Mouse (Mus musculus): ENCODE results near the gene Fank1. TPM values are rescaled to one million over a fixed set of nuclear protein-coding genes. Genes with fewer than 3 reads are reported as not detected.

The Fank1 gene
- polyA plus RNA-seq, 1 experiment = 0.14 TPM

DNA sequence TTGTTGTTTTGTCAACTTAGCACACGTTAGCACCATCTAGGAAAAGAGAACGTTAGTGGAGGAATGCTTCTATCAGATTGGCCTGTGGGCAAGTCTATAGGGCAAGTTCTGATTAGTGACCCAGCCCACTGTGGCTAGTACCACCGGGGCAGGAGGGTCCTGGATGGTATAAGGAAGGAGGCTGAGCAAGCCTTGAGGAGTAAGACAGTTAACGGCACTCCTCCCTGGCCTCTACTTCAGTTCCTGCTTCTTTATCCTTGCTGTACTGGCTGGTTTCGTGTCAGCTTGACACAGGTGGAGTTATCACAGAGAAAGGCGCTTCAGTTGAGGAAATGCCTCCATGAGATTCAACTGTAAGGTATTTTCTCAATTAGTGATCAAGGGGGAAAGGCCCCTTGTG, 10.9 kb downstream of the Fank1 start:
- no peaks in the 10 kb centered on the region for H3K36me3 ChIP-seq (ENCODE audit: control insufficient read depth, insufficient read depth)
- H3K4me3 ChIP-seq = no peak overlapping the region
- TF ChIP-seq MYOG (IDR thresholded peaks at IDR 0.05; ENCODE audit: control insufficient read depth in 1 of 3, insufficient read depth in 1 of 3, insufficient read length in 2 of 3, low read depth in 2 of 3) (no peak), USF1 (IDR thresholded peaks at IDR 0.05; ENCODE audit: low read depth) (no peak), TCF3 (IDR thresholded peaks at IDR 0.05; ENCODE audit: insufficient read length, low read depth) (no peak), MAX (IDR thresholded peaks at IDR 0.05; ENCODE audit: low read depth) (no peak), MYOD1 (IDR thresholded peaks at IDR 0.05; ENCODE audit: control insufficient read depth in 1 of 3, insufficient read length in 2 of 3, low read depth in 2 of 3) (no peak), E2F4 (IDR thresholded peaks at IDR 0.05; ENCODE audit: insufficient read depth) (no peak), SRF (IDR thresholded peaks at IDR 0.05; ENCODE audit: control insufficient read depth, insufficient read length, low read depth) (no peak), CEBPB (IDR thresholded peaks at IDR 0.05; ENCODE audit: insufficient read depth, poor library complexity, severe bottlenecking) (no peak), POLR2AphosphoS2 (IDR thresholded peaks at IDR 0.05; ENCODE audit: insufficient read length, low read depth) (no peak), TCF12 (IDR thresholded peaks at IDR 0.05; ENCODE audit: insufficient read depth, poor library complexity, severe bottlenecking) (no peak), REST (IDR thresholded peaks at IDR 0.05; ENCODE audit: insufficient read depth, insufficient read length) (no peak), POLR2A (IDR thresholded peaks at IDR 0.05; ENCODE audit: insufficient read length, low read depth) (no peak)
- H3ac ChIP-seq (ENCODE audit: control insufficient read depth, insufficient read length) = no peak overlapping the region
- H3K79me2 ChIP-seq (ENCODE audit: control insufficient read depth, insufficient read depth) = no peaks in the 10 kb centered on the region
- H3K4me2 ChIP-seq (ENCODE audit: low read depth) = no peak overlapping the region
- no peaks in the 10 kb centered on the region for H3K27me3 ChIP-seq (ENCODE audit: control insufficient read depth, insufficient read depth, insufficient read length)

DNA sequence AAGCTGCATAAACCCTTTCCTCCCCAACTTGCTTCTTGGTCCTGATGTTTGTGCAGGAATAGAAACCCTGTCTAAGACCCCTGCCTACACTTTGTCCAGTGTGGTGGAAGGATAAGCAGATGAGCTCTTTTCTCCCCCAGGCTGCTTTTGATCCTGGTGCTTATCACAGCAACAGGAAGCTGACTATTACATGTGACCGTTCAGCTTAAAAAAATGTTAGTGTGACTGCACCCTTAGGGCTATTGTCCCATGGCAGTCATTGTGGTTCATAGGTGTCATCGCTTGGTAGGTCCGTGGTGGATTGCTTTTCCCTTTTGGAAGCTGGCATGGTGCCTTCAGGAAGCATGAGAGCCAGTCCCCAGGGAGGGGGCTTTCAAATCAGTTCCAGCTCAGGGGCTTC, 11.5 kb downstream of the Fank1 start:
- H3K79me2 ChIP-seq (ENCODE audit: control insufficient read depth, insufficient read depth) = no peaks in the 10 kb centered on the region
- H3K4me2 ChIP-seq (ENCODE audit: low read depth) = no peak overlapping the region
- H3K36me3 ChIP-seq (ENCODE audit: control insufficient read depth, insufficient read depth) = no peaks in the 10 kb centered on the region
- H3K27me3 ChIP-seq (ENCODE audit: control insufficient read depth, insufficient read depth, insufficient read length) = no peaks in the 10 kb centered on the region
- H3K4me3 ChIP-seq = no peak overlapping the region
- H3ac ChIP-seq (ENCODE audit: control insufficient read depth, insufficient read length) = no peak overlapping the region
- TF ChIP-seq USF1 (IDR thresholded peaks at IDR 0.05; ENCODE audit: low read depth) (no peak), SRF (IDR thresholded peaks at IDR 0.05; ENCODE audit: control insufficient read depth, insufficient read length, low read depth) (no peak), MAX (IDR thresholded peaks at IDR 0.05; ENCODE audit: low read depth) (no peak), MYOD1 (IDR thresholded peaks at IDR 0.05; ENCODE audit: control insufficient read depth in 1 of 3, insufficient read length in 2 of 3, low read depth in 2 of 3) (no peak), REST (IDR thresholded peaks at IDR 0.05; ENCODE audit: insufficient read depth, insufficient read length) (no peak)

DNA sequence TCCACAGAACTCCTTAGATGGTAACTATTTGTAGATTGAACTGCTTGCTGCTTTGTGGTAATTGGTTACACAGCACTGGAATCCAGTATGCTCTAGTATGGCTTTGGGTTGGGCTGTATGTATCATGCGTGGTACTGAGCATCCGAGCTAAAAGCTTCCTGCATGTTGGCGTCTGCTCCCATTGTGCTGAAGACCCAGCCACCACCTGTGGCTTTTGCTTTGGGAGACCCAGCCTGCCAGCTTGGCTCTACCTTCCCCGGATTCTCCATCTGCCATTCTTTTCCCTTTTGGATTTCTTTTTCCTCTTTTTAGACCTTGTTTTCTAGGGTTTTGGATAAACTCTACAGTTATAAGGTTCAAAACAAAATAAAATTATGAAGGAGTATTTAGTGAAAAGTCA, 13.5 kb downstream of the Fank1 start:
- H3K79me2 ChIP-seq (ENCODE audit: control insufficient read depth, insufficient read depth) = no peaks in the 10 kb centered on the region
- no peak overlapping the region for H3K4me2 ChIP-seq (ENCODE audit: low read depth)
- TF ChIP-seq POLR2A (IDR thresholded peaks at IDR 0.05; ENCODE audit: insufficient read length, low read depth) = no peak
- no peaks in the 10 kb centered on the region for H3K27me3 ChIP-seq (ENCODE audit: control insufficient read depth, insufficient read depth, insufficient read length)
- no peaks in the 10 kb centered on the region for H3K36me3 ChIP-seq (ENCODE audit: control insufficient read depth, insufficient read depth)
- no peak overlapping the region for H3ac ChIP-seq (ENCODE audit: control insufficient read depth, insufficient read length)
- no peak overlapping the region for H3K4me3 ChIP-seq

DNA sequence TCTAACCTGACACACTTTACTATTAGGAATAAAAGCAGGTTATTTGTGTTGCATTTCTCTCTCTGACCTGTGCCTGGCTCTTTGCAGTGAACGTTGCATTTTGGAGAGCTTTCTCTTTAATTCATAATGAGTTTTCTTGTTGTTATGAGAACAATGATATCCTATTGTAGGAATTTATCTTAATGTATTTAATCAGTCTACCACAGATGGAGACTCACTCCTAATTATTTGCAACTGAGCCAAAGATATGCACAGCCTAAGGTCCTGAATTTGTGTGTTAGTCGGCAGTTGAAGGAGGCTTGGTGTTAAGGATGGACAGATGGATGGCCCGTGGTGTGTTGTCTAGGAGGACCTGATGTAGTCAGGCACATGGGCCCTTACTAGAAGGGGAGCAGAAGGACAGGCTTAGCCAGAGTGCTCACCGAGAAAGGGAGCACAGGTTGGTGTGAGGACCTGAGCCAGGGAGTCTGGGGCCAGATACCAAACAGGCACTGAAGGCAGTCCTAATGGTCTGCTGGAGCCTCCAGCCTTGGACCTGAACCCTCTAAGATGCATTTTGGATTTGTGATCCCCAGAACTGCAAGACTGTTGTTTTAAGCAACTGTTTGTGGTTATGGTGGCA, 14.1 kb downstream of the Fank1 start:
- no peak for TF ChIP-seq POLR2AphosphoS2 (IDR thresholded peaks at IDR 0.05; ENCODE audit: insufficient read length, low read depth)
- TF ChIP-seq MYOD1 (IDR thresholded peaks at IDR 0.05; ENCODE audit: control insufficient read depth in 1 of 3, insufficient read length in 2 of 3, low read depth in 2 of 3) = no peak
- no peak for TF ChIP-seq E2F4 (IDR thresholded peaks at IDR 0.05; ENCODE audit: insufficient read depth)
- TF ChIP-seq REST (IDR thresholded peaks at IDR 0.05; ENCODE audit: insufficient read depth, insufficient read length) = no peak
- TF ChIP-seq POLR2A (IDR thresholded peaks at IDR 0.05; ENCODE audit: insufficient read length, low read depth) = no peak
- no peak for TF ChIP-seq MAX (IDR thresholded peaks at IDR 0.05; ENCODE audit: low read depth)
- no peak for TF ChIP-seq SRF (IDR thresholded peaks at IDR 0.05; ENCODE audit: control insufficient read depth, insufficient read length, low read depth)
- no peak for TF ChIP-seq MYOG (IDR thresholded peaks at IDR 0.05; ENCODE audit: control insufficient read depth in 1 of 3, insufficient read depth in 1 of 3, insufficient read length in 2 of 3, low read depth in 2 of 3)
- TF ChIP-seq TCF12 (IDR thresholded peaks at IDR 0.05; ENCODE audit: insufficient read depth, poor library complexity, severe bottlenecking) = no peak
- no peak for TF ChIP-seq TCF3 (IDR thresholded peaks at IDR 0.05; ENCODE audit: insufficient read length, low read depth)
- no peak for TF ChIP-seq CEBPB (IDR thresholded peaks at IDR 0.05; ENCODE audit: insufficient read depth, poor library complexity, severe bottlenecking)
- TF ChIP-seq USF1 (IDR thresholded peaks at IDR 0.05; ENCODE audit: low read depth) = no peak
- no peaks in the 10 kb centered on the region for H3K79me2 ChIP-seq (ENCODE audit: control insufficient read depth, insufficient read depth)
- no peak overlapping the region for H3K4me3 ChIP-seq

DNA sequence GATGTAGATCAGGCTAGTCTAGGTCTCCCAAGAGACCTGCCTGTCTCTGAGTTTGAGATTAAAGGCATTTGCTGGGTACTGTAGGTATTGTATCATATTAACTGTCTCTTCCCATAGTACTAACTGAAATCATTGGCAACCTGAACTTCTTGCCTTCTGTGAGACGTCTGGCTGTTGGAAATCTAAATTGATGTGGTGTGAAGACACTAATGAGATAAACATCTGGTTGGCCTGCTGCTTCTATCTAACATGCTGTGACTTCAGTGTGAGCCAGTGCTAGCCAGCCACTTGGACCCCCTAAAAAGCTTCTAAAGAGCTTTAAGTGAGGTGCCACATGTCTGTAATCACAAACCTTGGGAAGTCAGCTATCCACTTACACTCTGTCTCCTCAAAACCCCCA, 16.1 kb downstream of the Fank1 start:
- H3K79me2 ChIP-seq (ENCODE audit: control insufficient read depth, insufficient read depth) = no peaks in the 10 kb centered on the region
- no peak overlapping the region for H3ac ChIP-seq (ENCODE audit: control insufficient read depth, insufficient read length)
- H3K4me2 ChIP-seq (ENCODE audit: low read depth) = peak overlapping the region; percentile 74
- TF ChIP-seq REST (IDR thresholded peaks at IDR 0.05; ENCODE audit: insufficient read depth, insufficient read length) = no peak
- H3K36me3 ChIP-seq (ENCODE audit: control insufficient read depth, insufficient read depth) = no peaks in the 10 kb centered on the region
- H3K27me3 ChIP-seq (ENCODE audit: control insufficient read depth, insufficient read depth, insufficient read length) = no peaks in the 10 kb centered on the region
- no peak overlapping the region for H3K4me3 ChIP-seq

More for the DNA sequence above, 14.1 kb downstream of the Fank1 start:
- Histone ChIP-seq H3ac (ENCODE audit: control insufficient read depth, insufficient read length) (no peak overlapping the region), H3K27me3 (ENCODE audit: control insufficient read depth, insufficient read depth, insufficient read length) (no peaks in the 10 kb centered on the region), H3K4me2 (ENCODE audit: low read depth) (no peak overlapping the region), H3K36me3 (ENCODE audit: control insufficient read depth, insufficient read depth) (no peaks in the 10 kb centered on the region)

Measured in myocyte (in vitro differentiated cells).